Mouse (Mus musculus) liver, postnatal 0 days (tissue): ENCODE measurements around the gene Adamtsl3.

Source experiments
- CTCF ChIP-seq: sonication (generic); IDR thresholded peaks from 2 replicates; pipeline ENCODE4 v1.5.1; 2016; ENCODE audit warnings: antibody characterized with exemption, low read depth
- EP300 ChIP-seq: IDR thresholded peaks from 2 replicates; pipeline ENCODE4 v1.6.1; 2016; ENCODE audit warnings: antibody characterized with exemption, low read depth, mild to moderate bottlenecking

DNA sequence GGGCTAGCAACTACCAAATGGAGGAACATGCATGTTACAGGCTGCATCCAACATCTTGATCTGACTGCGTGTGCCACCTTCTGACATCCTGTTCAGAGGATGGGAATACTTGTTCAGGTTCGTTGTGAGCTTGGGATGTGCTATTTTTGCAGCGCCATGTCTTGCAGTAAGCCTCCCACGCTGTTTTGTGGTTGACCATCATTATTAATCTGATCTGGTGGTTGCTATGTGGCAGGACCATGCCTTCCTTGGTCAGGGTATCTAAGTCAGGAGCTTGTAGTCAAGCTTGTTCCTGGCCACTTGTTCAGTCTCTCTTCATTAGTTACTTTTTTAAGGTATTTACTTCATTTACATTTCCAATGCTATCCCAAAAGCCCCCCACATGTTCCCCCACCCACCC, 24.7 kb downstream of the Adamtsl3 start:
- TF ChIP-seq CTCF: no peak
- no peak for TF ChIP-seq EP300
